Mouse (Mus musculus) embryonic fibroblast, embryonic 13.5 days (primary cell): ENCODE data around the gene Gipc1. TPM values are rescaled to one million over a fixed set of nuclear protein-coding genes. Genes with fewer than 3 reads are reported as not detected.

Source experiments
- H3K27ac ChIP-seq: 2 replicates; pipeline ENCODE4 v1.5.1; 2012; ENCODE audit warnings: low read length, control low read depth, inconsistent platforms; ENCODE audit not compliant: insufficient read depth
- H3K4me1 ChIP-seq: 2 replicates; pipeline ENCODE4 v1.6.1; 2011; ENCODE audit warnings: low read length; ENCODE audit not compliant: control insufficient read depth, insufficient read depth
- H3K4me3 ChIP-seq: 2 replicates; pipeline ENCODE4 v1.5.1; 2011; ENCODE audit warnings: mild to moderate bottlenecking, control low read depth, low read length; ENCODE audit not compliant: insufficient read depth
- CTCF ChIP-seq: IDR thresholded peaks from 2 replicates; pipeline ENCODE4 v1.5.1; 2011; ENCODE audit warnings: mild to moderate bottlenecking, control low read depth, low read length, moderate library complexity, borderline replicate concordance; ENCODE audit not compliant: insufficient read depth
- POLR2A ChIP-seq: IDR thresholded peaks from 2 replicates; pipeline ENCODE4 v1.6.1; 2011; ENCODE audit warnings: low read depth, mild to moderate bottlenecking, control low read depth, low read length, moderate library complexity
- polyA plus RNA-seq: library from polyadenylated mRNA; stranded (reverse); fragments of >200 nt; gene quantifications from 2 replicates; pipeline ENCODE4 v1.2.4, GENCODE M21; 2011; ENCODE audit warnings: low read depth; ENCODE audit not compliant: missing spikeins, insufficient read length

Gene Gipc1
- polyA plus RNA-seq, 1 experiment: 47.4 TPM

DNA sequence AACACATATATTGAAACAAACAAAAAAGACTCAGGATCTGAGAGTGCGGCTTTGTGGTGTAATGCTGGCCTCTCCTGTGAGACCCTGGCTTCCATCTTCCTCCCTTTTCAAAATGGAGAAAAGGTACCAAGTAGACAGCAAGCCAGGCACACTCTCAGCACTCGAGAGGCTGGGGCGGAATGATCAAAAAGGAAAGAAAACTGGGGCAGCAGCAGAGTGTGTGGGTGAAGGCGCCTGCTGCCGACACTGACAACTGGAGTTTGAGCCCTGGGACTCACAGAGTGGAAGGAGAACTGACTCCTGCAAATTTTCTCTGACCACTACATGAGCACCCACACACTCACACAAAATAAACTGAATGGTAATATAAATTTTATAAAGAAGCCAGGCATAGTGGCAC, 22.0 kb downstream of the Gipc1 start:
- Histone ChIP-seq H3K4me3 (no peak overlapping the region), H3K4me1 (no peaks in the 10 kb centered on the region), H3K27ac (no peak overlapping the region)
- TF ChIP-seq CTCF: no peak
- TF ChIP-seq POLR2A: no peak

DNA sequence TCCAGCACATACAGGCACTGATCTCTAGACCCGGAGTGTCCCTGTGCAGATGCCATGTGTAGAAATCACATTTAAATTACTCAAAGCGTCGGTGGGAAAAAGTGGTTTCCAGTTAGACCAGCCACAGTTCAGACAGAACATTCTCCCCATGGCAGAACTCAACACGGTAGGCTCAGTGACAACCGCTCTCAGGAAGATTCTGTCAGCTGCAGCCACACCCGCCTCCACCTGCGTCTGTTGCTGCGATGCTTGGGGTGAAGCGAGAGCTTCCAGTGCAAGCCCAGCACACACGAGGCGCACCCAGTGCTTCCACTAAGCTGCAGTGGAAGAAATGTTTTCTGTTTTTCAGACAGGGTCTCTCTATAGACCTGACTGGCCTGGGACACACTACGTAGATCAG, 27.4 kb downstream of the Gipc1 start:
- no peak overlapping the region for H3K4me3 ChIP-seq
- no peak overlapping the region for H3K27ac ChIP-seq
- H3K4me1 ChIP-seq: no peaks in the 10 kb centered on the region
- no peak for TF ChIP-seq CTCF
- TF ChIP-seq POLR2A: no peak

DNA sequence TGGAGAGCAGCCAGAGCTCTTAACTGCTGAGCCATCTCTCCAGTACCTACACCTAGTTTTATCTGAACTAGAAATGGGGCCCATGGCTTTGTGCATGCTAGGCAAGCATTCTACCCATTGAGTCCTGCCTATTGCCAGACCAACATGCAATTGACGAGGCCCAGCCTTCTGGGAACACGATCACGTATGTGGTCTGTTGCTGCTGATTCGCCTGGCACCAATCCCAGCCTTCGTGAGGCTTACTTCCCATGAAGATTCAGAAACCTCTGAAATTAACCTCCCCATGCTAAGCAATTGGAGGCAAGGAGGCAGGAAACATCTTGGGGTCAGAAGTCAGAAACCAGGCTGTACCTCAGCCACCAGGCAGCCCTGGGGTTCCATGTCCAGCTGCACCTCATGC, 28.1 kb downstream of the Gipc1 start:
- no peak for TF ChIP-seq POLR2A
- no peak for TF ChIP-seq CTCF
- no peak overlapping the region for H3K27ac ChIP-seq
- no peaks in the 10 kb centered on the region for H3K4me1 ChIP-seq
- H3K4me3 ChIP-seq: no peak overlapping the region

DNA sequence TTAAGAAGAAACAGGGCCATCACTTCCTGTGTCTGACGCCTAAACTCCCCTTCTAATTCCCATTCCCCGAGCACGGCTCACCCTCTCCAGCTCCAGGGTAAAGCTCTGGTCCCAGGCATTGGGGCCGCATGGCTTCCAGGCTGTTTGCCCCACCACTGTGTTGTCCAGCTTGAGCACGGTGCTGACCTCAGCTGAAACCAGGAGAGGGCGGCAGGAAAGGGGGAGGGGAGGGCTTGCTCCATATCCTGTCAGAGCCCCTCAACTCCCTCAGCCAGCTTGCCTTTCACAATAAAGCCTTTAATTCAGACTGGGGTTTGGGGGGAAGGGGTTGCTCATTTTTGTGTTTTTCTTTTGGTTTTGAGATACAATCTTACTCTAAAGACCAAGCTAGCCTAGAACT, 28.6 kb downstream of the Gipc1 start:
- H3K4me1 ChIP-seq: no peaks in the 10 kb centered on the region
- H3K4me3 ChIP-seq: no peak overlapping the region
- TF ChIP-seq CTCF: no peak
- TF ChIP-seq POLR2A: no peak
- H3K27ac ChIP-seq: no peak overlapping the region

DNA sequence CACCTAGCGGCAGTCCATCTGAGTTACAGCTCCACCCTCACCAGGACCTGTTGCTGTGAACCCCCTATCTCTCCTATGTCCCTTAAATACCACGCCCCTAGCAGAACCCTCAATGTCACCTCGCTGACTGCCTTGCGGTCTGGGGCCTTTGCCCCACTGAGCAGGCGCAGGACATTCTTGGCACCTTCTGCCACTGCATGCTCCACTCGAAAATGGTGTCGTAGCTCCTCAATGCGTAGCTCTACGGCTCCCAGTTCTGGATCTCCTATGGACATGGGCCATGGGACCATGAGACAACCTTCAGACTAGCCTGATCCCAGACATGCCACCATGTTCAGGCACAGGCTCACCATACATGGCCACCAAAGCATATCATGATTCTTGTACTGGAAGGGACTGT, 32.0 kb downstream of the Gipc1 start:
- H3K4me1 ChIP-seq: no peaks in the 10 kb centered on the region
- TF ChIP-seq CTCF: no peak
- no peak for TF ChIP-seq POLR2A
- no peak overlapping the region for H3K27ac ChIP-seq
- H3K4me3 ChIP-seq: no peak overlapping the region

DNA sequence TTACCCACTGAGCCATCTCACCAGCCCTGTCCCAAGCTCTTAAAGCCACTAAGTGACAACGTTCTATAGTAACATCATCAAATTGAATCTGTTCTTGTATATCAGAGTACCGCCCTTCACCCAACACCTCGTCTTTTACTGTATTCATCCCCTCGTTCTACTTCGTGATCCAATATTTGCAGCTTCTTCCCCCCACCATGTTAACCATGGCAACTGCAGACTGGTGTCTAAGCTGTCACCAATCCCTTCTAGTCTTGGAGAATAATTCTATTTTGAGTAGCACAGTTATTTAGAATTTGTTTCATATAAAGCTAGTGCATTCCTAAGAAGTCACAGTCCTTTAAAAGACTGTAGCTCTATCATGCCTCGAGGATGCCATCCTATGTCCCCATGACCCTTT, 36.8 kb downstream of the Gipc1 start:
- no peak for TF ChIP-seq POLR2A
- TF ChIP-seq CTCF: no peak
- no peak overlapping the region for H3K4me3 ChIP-seq
- H3K4me1 ChIP-seq: no peaks in the 10 kb centered on the region
- H3K27ac ChIP-seq: no peak overlapping the region

DNA sequence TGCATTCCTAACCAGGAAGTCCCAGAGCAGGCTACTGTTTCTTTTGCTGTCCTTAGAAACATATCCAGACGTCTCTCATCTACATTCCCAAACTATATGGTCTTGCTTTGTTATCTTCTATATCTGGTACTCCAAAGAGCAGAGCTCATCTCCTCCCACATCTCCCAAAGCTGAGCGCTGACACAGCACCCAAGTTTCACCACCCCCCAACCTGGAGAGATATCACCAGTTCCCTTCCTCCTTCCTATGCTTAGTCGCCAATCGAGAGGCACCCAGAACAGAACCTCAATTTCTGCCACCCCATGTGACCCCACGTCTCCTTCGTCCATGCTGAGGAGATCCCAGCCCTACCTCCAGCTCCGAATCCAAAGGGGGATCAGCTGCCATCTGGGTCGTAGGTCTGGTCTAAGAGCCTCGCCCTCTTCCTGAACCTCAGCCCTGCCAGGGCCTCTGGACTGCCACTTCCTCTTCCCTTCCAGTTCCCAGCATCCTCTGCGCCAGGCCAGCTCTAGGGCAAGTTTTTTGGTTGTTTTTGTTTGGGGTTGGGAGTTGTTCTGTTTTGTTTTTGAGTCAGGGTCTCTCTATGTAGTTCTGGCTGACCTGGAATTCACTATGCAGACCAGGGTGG, 41.2 kb downstream of the Gipc1 start:
- H3K27ac ChIP-seq: no peak overlapping the region
- H3K4me1 ChIP-seq: no peaks in the 10 kb centered on the region
- no peak overlapping the region for H3K4me3 ChIP-seq
- TF ChIP-seq CTCF (no peak), POLR2A (no peak)

DNA sequence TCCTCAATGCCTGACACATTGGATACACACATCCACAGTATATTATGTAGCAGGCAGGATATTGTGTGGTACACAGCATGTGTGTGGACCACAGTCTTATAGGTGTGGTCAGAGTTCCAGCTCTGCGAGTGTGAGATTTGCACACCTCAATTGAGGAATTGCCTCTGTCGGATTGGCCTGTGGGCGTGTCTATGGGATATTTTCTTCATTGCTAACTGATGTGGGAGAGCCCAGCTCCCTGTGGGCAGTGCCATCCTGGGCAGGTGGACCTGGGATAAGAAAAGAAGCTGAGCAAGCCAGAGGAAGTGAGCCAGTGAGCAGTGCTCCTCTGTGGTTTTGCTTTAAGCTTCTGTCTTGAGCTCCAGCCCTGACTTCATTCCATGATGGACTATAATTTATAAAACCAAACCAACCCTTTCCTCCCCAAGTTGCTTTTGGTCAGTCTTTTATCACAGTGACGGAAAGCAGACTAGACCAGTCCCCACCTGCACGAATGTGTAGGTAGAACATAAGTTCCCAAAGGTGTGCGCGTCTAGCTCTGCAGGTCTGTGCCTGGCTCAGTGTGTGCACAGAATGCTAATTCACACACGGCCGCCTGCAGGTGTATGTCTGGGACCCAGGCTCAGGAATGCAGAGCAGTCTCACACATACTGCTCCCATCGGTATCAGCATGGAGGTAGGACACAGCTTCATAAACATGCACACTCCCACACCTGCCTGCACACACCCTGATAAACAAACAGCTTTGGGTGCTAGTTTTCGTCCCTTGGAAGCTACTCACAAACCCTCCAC, 42.1 kb downstream of the Gipc1 start:
- TF ChIP-seq CTCF (no peak), POLR2A (no peak)
- no peaks in the 10 kb centered on the region; the same call in 1 of the 2 replicates for H3K4me1 ChIP-seq
- no peak overlapping the region for H3K27ac ChIP-seq
- H3K4me3 ChIP-seq: no peak overlapping the region

DNA sequence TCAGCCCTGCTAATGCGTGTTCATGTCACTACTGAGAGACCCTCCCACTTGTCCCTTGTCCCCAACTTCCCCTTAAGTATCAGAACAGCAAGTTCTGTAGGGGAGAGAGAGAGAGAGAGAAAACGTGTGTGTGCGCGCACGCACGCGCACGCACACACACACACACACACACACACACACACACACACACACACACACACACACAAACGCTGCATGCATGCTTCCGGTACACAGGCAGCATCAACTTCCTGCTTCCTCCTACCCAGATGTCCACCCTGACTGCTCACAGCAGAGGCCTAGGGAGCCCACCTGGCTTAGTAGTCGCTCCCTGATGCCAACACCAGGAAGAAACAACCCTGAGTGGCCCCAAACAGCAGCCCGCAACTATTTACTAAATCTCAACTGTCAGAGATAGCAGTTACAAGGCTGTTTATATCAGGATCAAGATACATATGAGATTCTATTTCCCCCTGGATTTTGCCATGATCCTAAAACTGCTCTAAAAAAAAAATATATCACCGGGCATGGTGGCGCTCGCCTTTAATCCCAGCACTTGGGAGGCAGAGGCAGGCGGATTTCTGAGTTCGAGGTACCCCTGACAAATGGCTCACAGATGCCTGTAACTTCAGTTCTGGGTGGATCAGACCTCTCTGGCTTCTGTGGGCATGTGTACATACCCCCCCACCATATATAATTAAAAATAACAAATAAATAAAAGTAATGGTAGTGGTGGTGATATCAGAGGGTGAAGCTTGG, 43.1 kb downstream of the Gipc1 start:
- no peak for TF ChIP-seq CTCF
- TF ChIP-seq POLR2A: no peak
- no peaks in the 10 kb centered on the region; the same call in 1 of the 2 replicates for H3K4me1 ChIP-seq
- H3K27ac ChIP-seq: no peak overlapping the region
- H3K4me3 ChIP-seq: no peak overlapping the region
